Mouse (Mus musculus) midbrain, embryonic 11.5 days (tissue): ENCODE data around the gene Cnpy4. TPM values are rescaled to one million over a fixed set of nuclear protein-coding genes. Genes with fewer than 3 reads are reported as not detected.

Experiments used
- ATAC-seq: fragments of 200-750 bp; cut with Nextera tagmentation; 2 replicates; pipeline ENCODE4 v1.8.0; 2017; ENCODE audit warnings: moderate TSS enrichment, moderate library complexity; ENCODE audit not compliant: low FRiP score
- DNase-seq: peaks from one replicate; pipeline ENCODE4 v3.0.0; 2015; ENCODE audit warnings: low spot score; ENCODE audit errors: missing footprints
- H3K27ac ChIP-seq: fragments of 300-500 bp; sonication (generic); 2 replicates; pipeline ENCODE4 v1.5.1; 2014; ENCODE audit warnings: low read depth, low read length
- H3K27me3 ChIP-seq: fragments of 300-500 bp; sonication (generic); 2 replicates; pipeline ENCODE4 v1.6.1; 2014; ENCODE audit warnings: mild to moderate bottlenecking, low read length, moderate library complexity, mixed read lengths; ENCODE audit not compliant: control insufficient read depth, insufficient read depth
- H3K36me3 ChIP-seq: fragments of 300-500 bp; sonication (generic); 2 replicates; pipeline ENCODE4 v1.6.1; 2014; ENCODE audit warnings: mild to moderate bottlenecking, low read length, moderate library complexity, mixed read lengths; ENCODE audit not compliant: control insufficient read depth, insufficient read depth
- H3K4me1 ChIP-seq: fragments of 300-500 bp; sonication (generic); 2 replicates; pipeline ENCODE4 v1.6.1; 2014; ENCODE audit warnings: low read length; ENCODE audit not compliant: control insufficient read depth, insufficient read depth
- H3K4me2 ChIP-seq: fragments of 300-500 bp; sonication (generic); 2 replicates; pipeline ENCODE4 v1.6.1; 2014; ENCODE audit warnings: mild to moderate bottlenecking, moderate library complexity
- H3K4me3 ChIP-seq: fragments of 300-500 bp; sonication (generic); 2 replicates; pipeline ENCODE4 v1.5.1; 2014; ENCODE audit warnings: low read depth, low read length
- H3K9ac ChIP-seq: fragments of 300-500 bp; sonication (generic); 2 replicates; pipeline ENCODE4 v1.6.1; 2014; ENCODE audit warnings: low read length
- H3K9me3 ChIP-seq: fragments of 300-500 bp; sonication (generic); 2 replicates; pipeline ENCODE4 v1.6.1; 2016; ENCODE audit warnings: low read length; ENCODE audit not compliant: control insufficient read depth
- WGBS: fragments of 180-500 bp; shearing (Covaris S2); extraction: QIAGEN DNeasy Blood & Tissue Kit; methylation state at CpG from one replicate; pipeline ENCODE4 v1.1.7; 2014; 5-methylcytosine and 5-hydroxymethylcytosine counted together
- polyA plus RNA-seq: library from polyadenylated mRNA; unstranded; fragments of >200 nt; fragmentation: Nextera tagmentation; extraction: Ambion mirVana; gene quantifications from 2 replicates; pipeline ENCODE4 v1.2.1, GENCODE M21; 2014

Cnpy4 gene
- polyA plus RNA-seq: 51.8 and 53.3 TPM in 2 replicates

DNA sequence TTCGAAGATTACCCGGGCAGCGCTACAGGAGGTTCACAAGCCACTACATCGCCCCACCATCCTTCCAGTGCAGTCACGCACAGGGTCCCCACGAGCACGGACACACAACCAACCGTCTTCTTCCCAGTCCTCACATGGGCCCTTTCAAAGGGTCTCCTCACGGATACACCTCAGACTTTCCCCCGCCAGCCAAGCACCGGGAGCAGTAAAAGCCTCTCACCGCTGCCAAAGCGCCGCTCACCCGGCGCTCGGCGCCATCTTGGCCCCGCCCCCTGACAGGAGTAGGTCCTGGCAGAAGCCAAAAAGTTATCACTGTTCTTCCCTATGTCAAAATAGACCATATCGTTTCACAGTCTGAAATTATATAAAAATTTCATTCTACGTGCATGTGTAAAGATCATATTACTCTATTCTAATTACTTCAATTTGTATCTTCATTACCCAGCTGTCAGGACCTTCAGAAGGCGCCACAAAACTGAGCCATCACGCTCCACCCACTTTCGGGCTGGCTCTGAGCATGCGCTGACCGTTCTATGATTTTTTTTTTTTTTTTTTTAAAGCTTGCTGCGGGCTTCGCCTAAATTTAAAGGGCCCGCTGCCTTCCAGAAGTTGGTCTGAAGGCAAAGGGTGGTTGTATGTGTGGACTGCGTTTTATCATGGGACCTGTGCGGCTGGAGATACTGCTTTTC is at the start of gene Cnpy4, which contains the start of gene Taf6:
TSS of gene Cnpy4 (plus strand) at position 536 of the 689 bp plus-strand sequence.
TSS of gene Taf6 (minus strand) at position 502 of the 689 bp plus-strand sequence.
- Histone ChIP-seq H3K27ac (peak within 1 kb of the TSS; percentile 25; the same call in 1 of the 2 replicates), H3K36me3 (peaks cover 9% of the 10 kb centered on the region), H3K4me3 (peak within 1 kb of the TSS; percentile 80), H3K9me3 (no peaks in the 10 kb centered on the region), H3K4me1 (peaks cover 12% of the 10 kb centered on the region), H3K9ac (peak within 1 kb of the TSS; percentile 93), H3K27me3 (no peaks in the 10 kb centered on the region), H3K4me2 (peak within 1 kb of the TSS; percentile 74)
- ATAC-seq: peak; percentile 83
- peak; percentile 98 for DNase-seq
- WGBS: under 1% methylated on average over 31 of the region's 31 CpGs

- ATAC-seq: peak; percentile 48; the same call in 1 of the 2 replicates
- Histone ChIP-seq H3K9me3 (no peaks in the 10 kb centered on the region), H3K27ac (no peak overlapping the region), H3K4me2 (no peak overlapping the region), H3K4me3 (no peak overlapping the region), H3K4me1 (no peaks in the 10 kb centered on the region), H3K27me3 (no peaks in the 10 kb centered on the region), H3K36me3 (peaks cover 16% of the 10 kb centered on the region; the same call in 1 of the 2 replicates), H3K9ac (no peak overlapping the region)
- peak; percentile 92 for DNase-seq
- WGBS: 62% methylated on average over 8 of the region's 8 CpGs
These were observed 49.2 kb upstream of the Cnpy4 start for GRCm38 (mm10) chr5:138137935-138138549.

- Histone ChIP-seq H3K4me1 (no peaks in the 10 kb centered on the region), H3K36me3 (peaks cover 16% of the 10 kb centered on the region; the same call in 1 of the 2 replicates), H3K9ac (no peak overlapping the region), H3K27me3 (no peaks in the 10 kb centered on the region), H3K27ac (no peak overlapping the region), H3K4me2 (no peak overlapping the region), H3K9me3 (no peaks in the 10 kb centered on the region), H3K4me3 (no peak overlapping the region)
- WGBS: 76% methylated on average over 4 of the region's 4 CpGs
- no peak for ATAC-seq
- no peak for DNase-seq
These were observed 48.7 kb upstream of the Cnpy4 start for GRCm38 (mm10) chr5:138138585-138138984.

DNA sequence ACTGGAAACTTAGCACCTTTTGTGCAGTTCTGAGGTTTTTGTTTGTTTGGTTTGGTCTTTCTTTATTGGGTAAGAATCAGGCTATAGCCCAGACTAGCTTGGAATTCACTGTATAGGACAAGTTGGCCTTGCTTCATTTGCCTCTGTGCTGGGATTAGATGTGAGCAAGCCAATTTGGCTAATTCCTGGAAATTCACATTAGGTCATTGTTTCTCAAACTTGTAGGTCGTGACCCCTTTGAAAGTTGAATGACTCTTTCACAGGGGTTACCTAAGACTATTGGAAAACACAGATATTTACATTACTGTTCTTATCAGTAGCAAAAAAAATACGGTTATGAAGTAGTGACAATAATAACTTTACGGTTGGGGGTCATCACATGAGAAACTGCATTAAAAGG is 32.9 kb upstream of the Cnpy4 start:
- Histone ChIP-seq H3K9me3 (no peaks in the 10 kb centered on the region), H3K27me3 (no peaks in the 10 kb centered on the region), H3K4me1 (peaks cover 2% of the 10 kb centered on the region; the same call in 1 of the 2 replicates), H3K4me3 (peak overlapping the region; percentile 83), H3K27ac (no peak overlapping the region), H3K36me3 (peaks cover 16% of the 10 kb centered on the region), H3K4me2 (peak overlapping the region; percentile 74), H3K9ac (peak overlapping the region; percentile 98)
- ATAC-seq (no peak), DNase-seq (no peak)
- WGBS: 85% methylated on average over 3 of the region's 3 CpGs

DNA sequence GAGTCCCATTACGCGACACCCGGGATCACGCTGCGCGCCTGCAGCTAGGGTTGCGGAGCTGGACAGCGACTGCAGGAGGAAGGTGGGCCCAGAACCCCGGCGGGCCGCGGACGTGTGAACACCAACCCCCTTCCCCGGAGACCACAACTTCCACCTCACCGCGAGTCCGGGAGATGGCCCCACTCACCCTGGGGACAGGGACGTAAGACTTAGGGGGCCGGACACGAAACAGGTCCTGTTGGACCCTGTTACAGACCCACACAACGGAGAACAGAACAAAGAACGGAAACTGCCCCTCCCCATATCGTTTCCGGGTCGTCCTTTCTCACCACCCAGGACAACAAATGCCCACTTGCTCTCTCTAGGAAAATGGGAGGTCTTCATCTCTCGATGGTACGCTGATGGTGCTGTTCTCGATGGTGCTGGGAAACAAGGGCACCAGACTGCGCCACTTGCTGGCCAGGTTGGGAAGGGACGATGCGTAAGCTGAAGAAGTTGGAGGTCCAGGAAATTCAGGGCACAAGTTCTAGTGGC is 31.8 kb upstream of the Cnpy4 start, which contains the start of gene Zfp113:
TSS of gene Zfp113 (minus strand) at position 302 of the 534 bp plus-strand sequence.
- ATAC-seq: peak; percentile 97
- Histone ChIP-seq H3K4me3 (peak within 1 kb of the TSS; percentile 83), H3K9ac (peak within 1 kb of the TSS; percentile 98), H3K36me3 (peaks cover 13% of the 10 kb centered on the region), H3K4me2 (peak within 1 kb of the TSS; percentile 74), H3K9me3 (no peaks in the 10 kb centered on the region), H3K27ac (peak within 1 kb of the TSS; percentile 95), H3K4me1 (peaks cover 2% of the 10 kb centered on the region; the same call in 1 of the 2 replicates), H3K27me3 (no peaks in the 10 kb centered on the region)
- under 1% methylated on average over 31 of the region's 31 CpGs for WGBS
- peak; percentile 98 for DNase-seq

GRCm38 (mm10) chr5:138160224-138160762 is 27.0 kb upstream of the Cnpy4 start:
- H3K36me3 ChIP-seq: peaks cover 12% of the 10 kb centered on the region
- WGBS: 68% methylated on average over 7 of the region's 7 CpGs
- peak overlapping the region; percentile 81 for H3K4me3 ChIP-seq
- H3K9me3 ChIP-seq: no peaks in the 10 kb centered on the region
- H3K4me1 ChIP-seq: peaks cover 5% of the 10 kb centered on the region
- H3K27me3 ChIP-seq: no peaks in the 10 kb centered on the region
- peak; percentile 84 for DNase-seq
- H3K4me2 ChIP-seq: peak overlapping the region; percentile 81; the same call in 1 of the 2 replicates
- H3K27ac ChIP-seq: no peak overlapping the region
- peak overlapping the region; percentile 86 for H3K9ac ChIP-seq
- no peak; the same call in 1 of the 2 replicates for ATAC-seq

DNA sequence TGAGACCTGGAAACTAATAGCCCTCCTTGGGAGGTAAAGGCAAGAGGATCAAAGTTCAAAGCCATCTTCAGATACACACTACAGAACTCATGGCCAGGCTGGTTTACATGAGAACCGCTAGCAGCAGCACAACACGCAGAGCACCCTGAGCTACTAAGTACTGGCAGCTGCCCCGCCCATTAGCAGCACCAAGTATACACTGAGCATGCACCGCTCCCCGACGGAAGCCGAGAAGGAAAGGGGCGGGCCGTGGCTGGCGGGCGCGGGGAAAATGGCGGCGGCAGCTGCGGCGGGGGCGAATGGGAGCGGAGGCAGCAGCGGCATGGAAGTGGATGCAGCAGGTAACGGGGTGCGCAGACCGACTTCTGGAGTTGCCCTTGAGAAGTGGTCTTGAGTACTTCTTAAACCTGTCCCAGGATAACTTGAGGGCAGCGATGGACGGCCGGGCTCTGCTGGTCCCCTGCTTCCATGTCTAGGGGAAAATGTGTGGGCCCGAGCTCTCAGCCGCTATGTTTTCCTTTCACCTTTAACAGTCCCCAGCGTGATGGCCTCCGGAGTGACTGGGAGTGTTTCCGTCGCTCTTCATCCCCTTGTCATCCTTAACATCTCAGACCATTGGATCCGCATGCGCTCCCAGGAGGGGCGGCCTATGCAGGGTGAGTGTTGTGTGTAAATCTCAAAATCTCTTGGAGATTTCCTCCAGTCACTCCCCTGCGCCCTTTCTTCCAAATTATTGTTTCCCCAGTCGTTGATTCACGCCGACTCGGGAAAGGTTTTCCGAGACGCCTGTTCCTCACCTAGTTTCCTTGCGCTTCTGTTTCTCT is 26.2 kb upstream of the Cnpy4 start, which contains the start of gene Cops6:
TSS of gene Cops6 (plus strand) at position 230 of the 824 bp plus-strand sequence.
- Histone ChIP-seq H3K4me2 (peak within 1 kb of the TSS; percentile 81), H3K4me3 (peak within 1 kb of the TSS; percentile 81), H3K27ac (peak within 1 kb of the TSS; percentile 30), H3K27me3 (no peaks in the 10 kb centered on the region), H3K36me3 (peaks cover 18% of the 10 kb centered on the region), H3K4me1 (peaks cover 5% of the 10 kb centered on the region), H3K9ac (peak within 1 kb of the TSS; percentile 86), H3K9me3 (no peaks in the 10 kb centered on the region)
- under 1% methylated on average over 42 of the region's 42 CpGs for WGBS
- peak; percentile 96 for ATAC-seq
- peak; percentile 99 for DNase-seq

- H3K4me2 ChIP-seq: no peak overlapping the region
These were observed 24.2 kb upstream of the Cnpy4 start for GRCm38 (mm10) chr5:138163046-138163445.

More at GRCm38 (mm10) chr5:138163046-138163445, 24.2 kb upstream of the Cnpy4 start:
- no peak for DNase-seq
- H3K36me3 ChIP-seq: peaks cover 33% of the 10 kb centered on the region
- H3K27me3 ChIP-seq: no peaks in the 10 kb centered on the region
- WGBS: 76% methylated on average over 6 of the region's 6 CpGs
- peaks cover 5% of the 10 kb centered on the region for H3K4me1 ChIP-seq
- H3K4me3 ChIP-seq: no peak overlapping the region
- no peak overlapping the region for H3K9ac ChIP-seq
- no peak for ATAC-seq
- H3K9me3 ChIP-seq: no peaks in the 10 kb centered on the region
- no peak overlapping the region for H3K27ac ChIP-seq
